Mouse (Mus musculus) c-Kit-positive CD71-positive TER-119-positive erythroid progenitor cells, embryonic 14.5 days (primary cell): ENCODE results near the gene Sdc4.
A peak's percentile ranks its signal among the peaks of the same experiment; 100 is the strongest.

ENCODE experiments used
- DNase-seq: peaks from one replicate; pipeline ENCODE4 v3.0.0-alpha.2; 2013; ENCODE audit warnings: low spot score

Gene Sdc4

GRCm38 (mm10) chr2:164443460-164444000 lies at the start of gene Sdc4:
TSS of gene Sdc4 (minus strand) at chr2:164443887.
- no peak for DNase-seq

GRCm38 (mm10) chr2:164487812-164488211 lies 44.1 kb upstream of the Sdc4 start:
- DNase-seq: no peak

DNA sequence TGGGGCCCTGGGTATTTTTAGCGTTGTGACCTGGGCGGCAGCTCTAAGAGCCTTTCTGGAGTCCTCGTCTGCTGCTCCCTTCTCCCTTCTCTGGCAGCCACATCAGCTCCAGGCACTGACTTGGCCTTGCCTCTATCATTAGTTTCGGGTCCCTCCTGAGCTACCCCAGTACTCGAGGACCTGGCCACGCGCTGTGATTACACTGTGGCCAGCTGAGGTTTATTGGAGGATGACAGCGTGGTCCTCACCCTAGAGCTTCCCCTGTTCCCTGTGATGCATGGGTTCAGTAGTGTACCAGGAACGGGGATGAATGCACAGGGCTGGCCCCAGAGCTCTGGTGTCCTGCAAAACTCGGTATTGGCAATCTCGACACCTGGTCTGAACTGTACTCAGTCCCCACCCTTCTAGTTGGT lies 43.4 kb upstream of the Sdc4 start:
- no peak for DNase-seq

DNA sequence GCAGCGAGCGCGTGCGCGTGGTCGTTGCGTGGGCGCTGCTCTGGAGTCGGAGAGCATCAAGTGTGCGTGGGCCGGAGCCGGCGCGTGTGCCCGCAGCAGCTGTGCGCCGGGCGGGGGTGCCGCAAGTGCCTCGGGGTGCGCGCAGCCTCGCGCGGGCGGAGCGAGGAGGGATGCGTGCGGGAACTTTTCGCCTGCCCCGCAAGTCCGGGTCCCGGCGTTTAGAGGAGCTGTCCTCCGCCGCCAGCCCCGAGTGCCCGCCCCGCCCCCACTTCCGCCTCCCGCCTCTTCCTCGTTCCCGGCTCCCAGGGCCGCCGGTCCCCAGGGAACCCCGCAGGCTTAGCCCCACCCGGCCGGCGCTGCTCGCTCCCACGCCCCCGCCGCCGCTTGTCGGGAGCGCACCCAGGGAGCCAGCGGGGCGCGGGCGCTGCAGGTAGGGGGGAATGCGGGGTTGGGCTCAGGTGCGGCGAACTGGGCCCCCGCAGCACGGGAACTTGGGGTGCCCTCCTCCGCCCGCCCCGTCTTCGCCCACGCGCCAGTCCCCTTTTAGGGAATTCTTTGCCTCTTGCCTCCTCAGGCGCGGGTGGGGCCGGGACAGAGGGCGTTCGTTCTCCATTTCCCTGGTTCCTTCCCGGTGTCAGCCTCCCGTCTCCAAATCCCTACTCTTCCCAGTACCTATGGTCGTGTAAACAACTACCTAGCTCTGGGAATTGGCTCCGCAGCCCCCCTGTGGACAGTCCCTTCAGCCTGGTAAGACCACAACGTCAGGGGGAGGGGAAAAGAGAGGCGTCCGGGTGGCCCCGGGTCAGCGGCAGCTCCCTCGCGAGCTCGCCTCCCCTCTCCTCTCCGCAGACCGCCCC lies 42.8 kb upstream of the Sdc4 start:
- DNase-seq: no peak

DNA sequence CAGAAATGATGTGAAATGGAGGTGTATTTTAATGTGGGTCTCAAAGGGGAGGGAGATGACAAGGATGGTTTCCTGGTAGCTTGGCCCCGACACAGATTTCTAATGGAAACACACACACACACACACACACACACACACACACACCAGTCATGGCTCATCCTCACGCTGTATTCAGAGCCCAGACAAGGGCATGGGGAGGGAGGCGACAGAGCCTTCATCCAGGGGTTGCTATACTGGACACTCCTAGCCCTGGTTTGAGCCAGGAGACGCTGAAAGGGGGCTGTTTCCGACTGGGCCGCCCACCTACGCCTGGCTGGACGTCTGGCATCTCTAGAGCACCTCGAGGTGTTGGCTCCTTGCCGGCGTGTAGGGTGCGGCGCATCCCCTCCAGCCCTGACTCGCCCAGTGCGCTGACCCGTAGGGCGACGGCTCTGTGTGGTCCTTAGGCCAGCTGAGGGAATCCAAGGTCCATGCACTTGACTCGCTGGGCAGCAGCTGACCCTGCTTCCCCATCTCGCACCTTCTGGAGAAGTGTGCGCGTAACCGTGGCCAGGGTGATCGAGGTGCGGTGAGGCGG lies 42.1 kb upstream of the Sdc4 start, which contains the start of gene Dbndd2:
Gene Dbndd2, plus strand, starts transcription at position 426 of the 577 bp plus-strand sequence.
- no peak for DNase-seq

DNA sequence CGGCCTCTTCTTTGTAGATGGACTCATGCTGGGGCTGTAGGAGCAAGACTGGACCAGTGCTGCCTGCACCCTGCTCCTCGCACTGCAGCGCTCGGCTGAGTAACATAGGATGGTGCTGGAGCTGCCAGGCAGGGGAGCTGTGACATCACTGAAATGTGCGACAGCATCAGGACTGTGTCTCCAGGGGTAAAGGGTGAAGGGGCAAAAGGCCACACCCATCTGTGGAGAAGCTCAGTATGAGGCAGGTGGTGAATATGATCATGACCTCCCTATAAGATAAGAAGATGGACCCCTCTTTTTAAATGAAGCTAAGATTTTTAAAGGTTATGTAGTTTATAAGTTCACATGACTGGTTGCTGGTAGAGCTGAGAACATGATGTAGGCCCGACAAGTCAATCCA lies 29.9 kb upstream of the Sdc4 start, which contains the start of gene Trp53tg5:
Gene Trp53tg5, minus strand, starts transcription at position 101 of the 400 bp plus-strand sequence.
- DNase-seq: no peak

GRCm38 (mm10) chr2:164470254-164470653 lies 26.6 kb upstream of the Sdc4 start:
- peak; percentile 54 for DNase-seq

DNA sequence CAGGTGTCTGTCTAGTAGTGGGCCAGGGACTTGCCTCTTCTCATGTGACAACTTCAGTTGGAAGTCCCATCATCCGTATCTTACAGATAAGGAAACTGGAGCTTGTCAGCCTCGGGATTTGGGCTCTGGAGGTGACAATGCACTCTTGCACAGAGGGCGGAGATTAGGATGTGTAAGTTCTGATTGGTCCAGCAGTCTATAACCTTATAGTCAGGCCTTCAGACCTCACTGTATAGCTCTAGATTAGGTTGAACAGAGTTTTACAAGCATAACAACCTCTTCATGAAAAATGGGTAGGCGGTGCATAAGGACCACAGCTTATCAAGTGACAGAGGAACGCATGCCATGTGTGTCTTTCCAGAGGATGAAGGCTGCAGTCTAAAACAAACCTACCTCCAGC lies 23.1 kb upstream of the Sdc4 start:
- peak; percentile 30 for DNase-seq

DNA sequence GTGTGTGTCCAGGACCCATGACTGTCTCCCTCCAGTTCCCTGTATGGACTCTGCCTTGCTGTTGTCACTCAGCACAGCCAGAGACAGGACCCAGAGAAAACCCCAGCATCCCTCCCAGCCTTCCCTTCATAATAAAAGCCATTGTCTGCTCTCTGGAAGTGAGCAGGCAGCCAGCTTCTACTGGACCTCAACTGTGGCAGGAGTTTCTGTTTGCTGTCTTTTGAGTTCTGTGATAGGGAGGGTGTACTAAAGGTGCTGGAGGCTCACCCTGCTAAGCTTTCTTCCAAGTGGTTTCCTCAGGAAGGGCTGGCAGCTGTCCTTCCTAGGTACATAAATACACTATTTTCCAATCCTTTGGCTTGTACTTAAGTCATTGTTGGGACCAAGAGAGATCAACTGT lies 21.5 kb upstream of the Sdc4 start:
- no peak for DNase-seq

DNA sequence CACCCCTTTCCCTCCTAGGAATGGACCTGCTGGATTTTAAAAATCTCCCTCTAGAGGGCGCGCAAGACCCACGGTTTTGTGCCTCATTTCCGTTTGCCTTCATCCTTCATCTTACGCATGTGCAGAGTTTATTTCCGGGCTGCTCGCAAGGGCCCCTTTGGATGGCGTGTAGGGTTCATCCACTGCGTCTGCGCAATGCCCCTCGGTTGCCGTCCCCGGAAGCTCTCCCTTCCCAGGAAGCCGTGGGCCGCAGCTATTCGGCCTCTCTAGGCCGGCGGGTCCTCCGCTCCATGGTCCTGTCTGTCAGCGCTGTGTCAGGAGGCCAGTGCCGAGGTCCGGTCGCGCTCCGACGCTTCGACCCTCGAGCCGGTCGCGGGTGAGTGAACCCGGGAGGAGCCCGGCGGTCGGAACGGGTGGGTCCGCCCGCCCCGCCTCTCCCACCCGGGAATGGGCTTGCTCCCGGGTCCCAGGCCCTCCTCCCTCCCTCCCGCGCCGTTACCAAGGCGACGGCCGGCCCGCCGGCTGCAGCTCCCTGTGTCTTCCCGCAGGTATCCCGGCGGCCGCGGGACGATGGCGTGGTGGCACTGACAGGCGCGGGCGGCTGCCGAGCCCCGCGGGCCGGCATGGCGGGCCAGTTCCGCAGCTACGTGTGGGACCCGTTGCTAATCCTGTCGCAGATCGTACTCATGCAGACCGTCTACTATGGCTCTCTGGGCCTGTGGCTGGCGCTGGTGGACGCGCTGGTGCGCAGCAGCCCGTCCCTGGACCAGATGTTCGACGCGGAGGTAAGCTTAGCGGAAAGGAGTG lies 17.3 kb upstream of the Sdc4 start, which contains the start of gene Gm20458:
Gene Gm20458, plus strand, starts transcription at position 223 of the 807 bp plus-strand sequence.
- peak; percentile 93 for DNase-seq

DNA sequence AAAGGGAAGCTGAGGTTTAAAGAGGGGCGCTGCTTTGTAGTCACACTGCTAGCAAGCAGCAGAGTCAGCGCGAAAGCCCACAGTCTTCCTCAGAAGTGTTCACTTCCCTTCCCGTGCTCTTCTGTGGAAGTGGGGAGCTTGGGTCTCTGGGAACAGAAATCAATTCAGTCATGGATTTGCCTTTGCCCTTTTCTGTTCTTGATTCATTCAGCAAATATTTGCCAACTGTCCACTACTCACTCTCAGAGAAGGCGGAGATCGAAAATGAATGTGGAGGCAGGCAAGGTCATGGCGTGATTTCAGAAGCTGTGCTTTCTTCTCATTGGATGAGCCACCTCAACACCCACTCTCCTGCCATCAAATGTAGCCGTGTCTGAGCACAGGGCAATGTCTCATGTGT lies 14.8 kb upstream of the Sdc4 start:
- no peak for DNase-seq

DNA sequence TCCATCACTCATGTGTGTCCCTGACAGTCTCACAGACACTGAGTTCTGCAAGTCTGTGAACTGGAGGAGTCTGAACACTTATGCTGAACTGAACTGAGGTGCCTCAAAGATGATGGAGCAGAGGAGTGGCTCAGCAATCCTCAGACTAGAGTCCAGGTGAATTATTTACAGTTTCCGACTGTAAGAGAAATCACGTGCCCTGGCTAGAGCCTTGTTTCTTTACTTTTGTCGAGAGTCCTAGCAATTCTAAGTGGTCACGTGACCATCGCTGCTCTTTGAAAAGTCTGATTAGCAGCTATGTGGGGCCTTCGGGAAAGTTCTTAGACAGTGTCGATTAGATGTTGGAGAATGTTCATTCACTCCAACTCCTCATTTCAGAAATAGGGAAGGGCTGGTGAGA lies 14.3 kb upstream of the Sdc4 start:
- DNase-seq: no peak

DNA sequence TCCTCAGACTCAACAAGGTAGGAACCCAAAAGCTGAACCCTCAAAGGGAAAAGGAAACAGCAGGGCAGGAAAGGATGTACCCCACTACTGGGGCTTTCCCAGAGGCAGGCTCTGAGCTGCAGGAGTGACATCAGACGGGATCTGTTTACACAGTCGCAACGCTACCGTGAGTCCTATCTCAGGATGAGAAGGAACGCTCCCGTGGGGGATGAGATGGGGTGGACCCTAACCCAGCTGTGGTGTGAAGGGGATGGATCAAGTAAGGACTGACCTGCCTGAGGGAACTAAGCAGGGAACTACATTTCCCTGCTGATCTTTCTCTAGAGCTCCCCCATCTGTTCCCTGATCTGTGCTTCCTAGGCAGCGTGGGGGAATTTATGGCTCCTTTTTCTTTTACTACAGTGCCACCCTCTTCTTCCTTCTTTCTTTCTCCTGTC lies 13.2 kb upstream of the Sdc4 start, which contains the start of gene Sys1:
Gene Sys1, plus strand, starts transcription at position 101 of the 437 bp plus-strand sequence.
- DNase-seq: no peak

GRCm38 (mm10) chr2:164456413-164456812 lies 12.7 kb upstream of the Sdc4 start:
- no peak for DNase-seq

- DNase-seq: no peak
Measured at GRCm38 (mm10) chr2:164455421-164456190, 11.9 kb upstream of the Sdc4 start.

DNA sequence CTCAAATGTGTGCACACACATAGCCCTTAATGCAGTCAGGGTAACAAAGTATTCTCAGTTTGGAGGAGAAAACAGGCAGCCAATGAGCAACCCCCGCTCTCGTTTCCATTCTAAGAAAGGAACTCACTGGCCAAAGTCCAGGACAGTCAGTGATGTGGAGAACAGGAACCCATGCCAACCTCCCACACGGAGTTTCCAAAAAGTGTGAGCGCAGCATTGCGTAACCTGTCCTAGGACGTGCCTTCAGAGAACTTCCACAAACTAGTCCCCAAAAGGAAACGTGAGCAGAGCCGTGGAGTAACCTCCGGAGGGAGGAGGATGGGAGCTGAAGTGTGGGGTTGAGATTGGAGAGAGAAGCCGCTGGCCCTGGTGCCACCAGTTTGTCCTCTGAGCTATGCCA lies 11.2 kb upstream of the Sdc4 start:
- DNase-seq: no peak

- DNase-seq: no peak
Measured at GRCm38 (mm10) chr2:164453887-164454500, 10.3 kb upstream of the Sdc4 start.

DNA sequence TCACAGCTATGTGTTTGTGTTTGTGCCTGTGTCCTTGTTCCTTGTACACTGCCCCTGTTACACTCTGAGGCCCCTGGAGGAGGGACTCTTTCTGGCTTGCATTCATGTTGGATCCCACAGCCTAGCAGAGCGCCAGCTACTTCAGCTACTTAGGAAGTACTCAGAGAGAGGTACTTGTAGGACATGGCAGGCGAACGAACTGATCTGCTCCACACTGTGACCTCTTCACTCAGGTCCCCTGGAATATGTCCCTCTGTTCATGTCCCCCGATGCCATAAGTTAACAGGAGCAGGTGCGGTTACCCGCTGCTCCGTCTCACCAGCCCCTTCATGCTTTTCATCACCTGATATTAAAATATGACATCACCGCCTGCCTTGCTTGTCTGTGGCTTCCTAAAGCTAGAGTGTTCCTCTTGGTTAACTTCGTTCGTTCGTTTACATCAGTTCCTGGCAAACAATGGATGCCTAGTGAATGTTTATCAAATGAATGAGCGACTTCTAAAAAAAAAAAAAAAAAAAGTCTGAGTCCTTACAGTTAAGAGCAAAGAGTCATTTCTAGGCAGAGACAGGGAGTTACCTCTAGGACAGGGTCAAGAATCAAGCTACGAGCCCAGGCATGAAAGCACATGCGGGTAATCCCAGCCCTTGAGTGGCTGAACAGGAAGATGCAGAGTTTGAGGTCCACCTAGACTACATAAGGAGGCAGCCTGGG lies 9.5 kb upstream of the Sdc4 start:
- DNase-seq: no peak

DNA sequence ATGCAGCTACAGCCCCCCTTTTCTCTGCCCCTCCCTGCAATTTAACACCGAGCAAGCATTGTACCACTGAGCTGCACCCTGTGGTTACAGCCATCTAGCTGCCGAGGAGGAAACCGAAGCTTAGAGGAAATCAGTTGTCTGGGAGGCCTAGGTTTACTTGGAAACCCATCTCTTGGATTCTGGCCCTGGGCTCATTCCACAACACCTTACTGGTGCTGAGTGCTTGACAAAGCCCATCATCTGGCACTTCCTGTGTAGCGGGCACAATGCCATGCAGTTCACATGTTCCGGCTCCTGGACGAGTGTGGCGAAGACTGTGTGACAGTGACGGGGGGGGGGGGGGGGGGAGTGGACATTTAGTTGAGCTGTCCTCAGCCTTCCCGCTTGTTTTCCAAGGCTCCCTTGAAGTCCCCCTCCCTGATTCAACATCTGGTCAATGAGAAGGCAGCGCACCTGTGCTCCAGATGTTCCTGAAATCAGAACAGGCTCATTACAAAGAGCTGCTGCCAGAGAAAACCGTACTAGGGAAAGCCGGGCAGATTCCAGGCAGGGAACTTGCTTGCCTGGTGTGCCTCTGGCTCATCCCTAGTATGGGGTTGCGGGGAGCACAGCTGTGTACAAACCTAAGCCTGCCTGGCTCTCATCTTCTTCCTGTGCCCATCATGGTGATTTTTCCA lies 8.5 kb upstream of the Sdc4 start:
- DNase-seq: no peak
